ENCODE assay signal across 8 mouse cellular contexts in the genomic region with DNA sequence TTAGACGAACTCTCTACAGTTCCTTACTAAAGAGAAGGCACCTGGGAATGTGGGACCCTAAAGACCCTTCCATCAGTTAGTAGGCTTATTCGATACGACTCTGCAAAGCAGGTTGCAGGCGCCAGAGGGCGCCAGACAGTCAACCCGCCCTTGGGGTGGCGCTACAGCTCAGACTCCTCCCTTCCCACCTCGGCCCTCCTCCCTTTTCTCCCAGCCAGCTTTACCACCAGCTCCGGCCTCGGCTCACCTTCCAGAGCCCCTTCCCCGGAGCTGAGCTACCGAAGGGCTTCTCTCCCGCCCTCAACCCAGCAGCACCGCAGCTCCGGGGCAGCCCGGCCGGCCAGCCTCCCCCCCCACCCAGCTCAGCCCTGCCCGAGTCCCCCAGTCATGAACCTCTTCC. TPM values are rescaled to one million over a fixed set of nuclear protein-coding genes. Genes with fewer than 3 reads are reported as not detected.
DNase-seq lines count a peak whose midpoint lies in the region; ATAC-seq and TF ChIP-seq lines count a peak whose summit lies in the region.

A gene (plus strand): TSS at position 149 of the 400 bp plus-strand sequence.

- H3K4me2 ChIP-seq in forebrain, embryonic 15.5 days (replicated peaks): peak within 1 kb of the TSS; percentile 74

- H3K27ac ChIP-seq in forebrain, embryonic 15.5 days (replicated peaks): peak within 1 kb of the TSS; percentile 81

- H3K4me1 ChIP-seq in forebrain, embryonic 15.5 days: peaks cover 47% of the 10 kb centered on the region
- H3K4me1 ChIP-seq in lung, adult 2 months (ENCODE audit: control insufficient read depth, insufficient read depth, low read length): peaks cover 10% of the 10 kb centered on the region; the same call in 1 of the 2 replicates

- H3K4me3 ChIP-seq in forebrain, embryonic 15.5 days: peak within 1 kb of the TSS; percentile 77
- peak within 1 kb of the TSS; percentile 86 for H3K4me3 ChIP-seq in lung, adult 2 months (replicated peaks; ENCODE audit: extremely low read depth, low read depth, low read length)

- peak; percentile 72 for ATAC-seq in forebrain, embryonic 15.5 days (replicated peaks)
- peak; percentile 85 for ATAC-seq in neutrophil, adult 5-6 weeks (ENCODE audit: extremely low read depth, insufficient number of reproducible peaks, low FRiP score, poor library complexity, severe bottlenecking)

- H3K9ac ChIP-seq in forebrain, embryonic 15.5 days (replicated peaks): peak within 1 kb of the TSS; percentile 88

- WGBS in forebrain, embryonic 15.5 days: 1% methylated on average over 18 of the region's 18 CpGs
- under 1% methylated on average over 18 of the region's 18 CpGs for WGBS in lung, adult 2 months

- peak; percentile 94 for TF ChIP-seq CTCF in lung, adult 2 months (IDR thresholded peaks at IDR 0.05; ENCODE audit: insufficient read depth, low read length)

- peaks cover 12% of the 10 kb centered on the region; the same call in 1 of the 2 replicates for H3K27me3 ChIP-seq in forebrain, embryonic 15.5 days

- no peaks in the 10 kb centered on the region for H3K9me3 ChIP-seq in forebrain, embryonic 15.5 days

- peaks cover 23% of the 10 kb centered on the region for H3K36me3 ChIP-seq in forebrain, embryonic 15.5 days

- peak; percentile 88 for DNase-seq in ES-CJ7 (ENCODE audit: low read depth, low spot score)
- peak; percentile 86 for DNase-seq in cerebellum, adult 11 months
- peak; percentile 79 for DNase-seq in heart, postnatal 25 days (ENCODE audit: low spot score)
- DNase-seq in layer of hippocampus, adult 18-20 months (ENCODE audit: low spot score in 2 of 2): peak; percentile 85 to 93
- peak; percentile 90 for DNase-seq in lung, adult 2 months
- DNase-seq in thymus, adult 18-20 months: peak; percentile 79 to 80

- TF ChIP-seq POLR2A in lung, adult 2 months (IDR thresholded peaks at IDR 0.05; ENCODE audit: borderline replicate concordance, extremely low read depth, low read depth, low read length): peak; percentile 78; the same call in 1 of the 2 replicates

- intact Hi-C loops in heart, postnatal 25 days (cut with DNase I): loop anchor here (1.0 to 5.0 kb wide), 3 partner anchors 52 to 140 kb away; a partner anchor contains a TSS

RNA-seq across cellular contexts. Expression of the gene that starts here (rescaled TPM):
- 33.3 and 38.3 TPM in 2 replicates for polyA plus RNA-seq in forebrain, embryonic 15.5 days (2015; fragmentation: Nextera tagmentation; extraction: Ambion mirVana)
- 100 to 1,000 TPM in 1 of 2 experiments, 10 to 100 TPM in 1; 97.5 to 114 TPM for total RNA-seq in heart, postnatal 25 days (2021)
- 10 to 100 TPM; 71.5 to 73.9 TPM for total RNA-seq in layer of hippocampus, adult 18-20 months (2021)
- polyA plus RNA-seq in lung, adult 2 months (2012; rRNA removed): 178 and 208 TPM in 2 replicates
- 44.6 and 57.7 TPM in 2 replicates for total RNA-seq in neutrophil, adult 5-6 weeks (2017)

Comparison
In these comparisons a context has a peak if more than half of its experiments do, and no peak if none do; other contexts are left out.
1. Peak in every context shown above with its lines: DNase-seq, ATAC-seq, H3K4me3 ChIP-seq and H3K27ac ChIP-seq.